Mouse (Mus musculus): ENCODE results near the gene Serpina7. TPM values are rescaled to one million over a fixed set of nuclear protein-coding genes. Genes with fewer than 3 reads are reported as not detected.

The Serpina7 gene
- 0.04 and 0.10 TPM in 2 replicates for polyA plus RNA-seq (2012; rRNA removed)

GRCm38 (mm10) chrX:139085077-139085476 is at the start of gene Serpina7:
TSS of gene Serpina7 (minus strand) at chrX:139085236.

GRCm38 (mm10) chrX:139085943-139086342 is 907 bp upstream of the Serpina7 start, which contains the start of gene 4930513O06Rik:
TSS of gene 4930513O06Rik (plus strand) at chrX:139086243.

Other genes with a start within 250 kb of the Serpina7 start
- 2.3 and 11.9 TPM in 2 replicates for gene Nrk, start 170.8 kb downstream of the Serpina7 start, polyA plus RNA-seq (2012; rRNA removed)
- gene 4930513O06Rik, start 1.0 kb upstream of the Serpina7 start, polyA plus RNA-seq (2012; rRNA removed) = not detected in 2 replicates
- not detected in 2 replicates for gene 4933428M09Rik, start 94.0 kb upstream of the Serpina7 start, polyA plus RNA-seq (2012; rRNA removed)
- 6.4 and 13.4 TPM in 2 replicates for gene Mum1l1, start 124.8 kb upstream of the Serpina7 start, polyA plus RNA-seq (2012; rRNA removed)
- 0.32 and 0.74 TPM in 2 replicates for gene Trap1a, start 248.4 kb upstream of the Serpina7 start, polyA plus RNA-seq (2012; rRNA removed)